Mouse (Mus musculus): ENCODE measurements around the gene Taar8a. TPM values are rescaled to one million over a fixed set of nuclear protein-coding genes. Genes with fewer than 3 reads are reported as not detected.
A peak's percentile ranks its signal among the peaks of the same experiment; 100 is the strongest.
"Not testable (repeated sequence)": the region's sequence is repeated elsewhere in the genome, so short reads cannot be mapped to it uniquely, and the experiment has no call there.

Taar8a gene
- not detected for total RNA-seq (2022)

DNA sequence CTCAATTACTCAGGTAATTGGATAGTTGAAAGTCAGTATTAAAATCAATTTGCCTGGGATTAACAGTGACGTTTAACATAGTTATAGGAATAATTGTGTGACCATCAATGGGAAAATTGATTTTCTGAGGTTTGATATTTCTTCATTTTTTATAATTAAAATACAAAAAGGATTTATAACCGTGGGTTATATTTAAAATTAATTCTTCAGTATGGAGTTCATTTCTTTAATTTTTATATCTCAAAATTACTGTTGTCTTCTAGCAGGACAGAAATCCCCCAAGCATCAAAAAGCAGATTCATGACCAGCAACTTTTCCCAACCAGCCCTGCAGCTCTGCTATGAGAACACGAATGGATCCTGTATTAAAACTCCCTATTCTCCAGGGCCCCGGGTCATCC, at the start of gene Taar8a:
Gene Taar8a, plus strand, starts transcription at position 301 of the 400 bp plus-strand sequence.
- DNase-seq (ENCODE audit: low spot score in 2 of 2), result not testable (repeated sequence)

DNA sequence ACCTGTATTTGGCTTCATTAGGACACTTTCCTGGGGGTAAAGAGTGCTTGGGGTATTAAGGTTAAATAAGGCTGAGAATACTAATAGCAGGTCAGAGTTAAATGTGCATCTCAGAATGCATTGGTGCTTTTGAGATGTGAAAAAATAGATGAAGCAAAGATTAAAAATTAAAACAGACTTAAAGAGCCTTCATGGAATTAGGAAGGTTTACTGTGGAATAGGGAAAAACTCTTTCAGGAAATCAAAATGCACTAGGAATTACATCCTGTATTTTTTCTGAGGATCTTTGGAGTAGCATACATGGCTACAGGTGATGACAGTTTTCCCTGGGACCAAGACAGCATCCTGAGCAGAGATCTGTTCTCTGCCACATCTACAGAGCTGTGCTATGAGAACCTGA, 49.4 kb upstream of the Taar8a start, which contains the start of gene Taar7d:
Gene Taar7d, plus strand, starts transcription at position 301 of the 400 bp plus-strand sequence.
- no peak for DNase-seq (ENCODE audit: low spot score in 2 of 2)

DNA sequence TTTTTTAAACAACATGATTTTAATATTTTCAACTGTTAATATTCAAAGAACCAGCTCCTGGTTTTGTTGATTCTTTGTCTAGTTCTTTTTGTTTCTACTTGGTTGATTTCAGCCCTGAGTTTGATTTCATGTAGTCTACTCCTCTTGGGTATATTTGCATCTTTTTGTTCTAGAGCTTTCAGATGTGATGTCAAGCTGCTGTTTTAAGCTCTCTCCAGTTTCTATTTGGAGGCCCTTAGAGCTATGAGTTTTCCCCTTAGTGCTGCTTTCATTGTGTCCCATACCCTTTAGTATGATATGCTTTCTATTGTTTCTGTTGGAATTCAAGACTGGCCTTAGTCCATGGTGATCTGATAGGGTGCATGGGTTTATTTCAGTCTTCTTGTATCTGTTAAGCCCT, 45.0 kb upstream of the Taar8a start:
- DNase-seq (ENCODE audit: low spot score in 2 of 2), result no peak

DNA sequence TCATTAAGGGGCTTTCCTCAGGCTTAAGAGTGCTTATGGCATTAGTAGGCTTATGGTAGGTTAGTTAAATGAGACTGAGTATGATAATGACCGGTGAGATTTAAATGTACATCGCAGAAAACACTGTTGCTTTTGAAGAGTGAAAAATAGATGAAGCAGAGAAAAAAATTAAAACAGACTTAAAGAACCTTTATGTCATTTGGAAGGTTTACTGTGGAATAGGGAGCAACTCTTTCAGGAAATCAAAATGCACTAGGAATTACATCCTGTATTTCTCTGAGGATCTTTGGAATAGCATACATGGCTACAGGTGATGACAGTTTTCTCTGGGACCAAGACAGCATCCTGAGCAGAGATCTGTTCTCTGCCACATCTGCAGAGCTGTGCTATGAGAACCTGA, 39.0 kb upstream of the Taar8a start, which contains the start of gene Taar7e:
Gene Taar7e, plus strand, starts transcription at position 301 of the 400 bp plus-strand sequence.
- DNase-seq (ENCODE audit: low spot score in 2 of 2), result no peak

DNA sequence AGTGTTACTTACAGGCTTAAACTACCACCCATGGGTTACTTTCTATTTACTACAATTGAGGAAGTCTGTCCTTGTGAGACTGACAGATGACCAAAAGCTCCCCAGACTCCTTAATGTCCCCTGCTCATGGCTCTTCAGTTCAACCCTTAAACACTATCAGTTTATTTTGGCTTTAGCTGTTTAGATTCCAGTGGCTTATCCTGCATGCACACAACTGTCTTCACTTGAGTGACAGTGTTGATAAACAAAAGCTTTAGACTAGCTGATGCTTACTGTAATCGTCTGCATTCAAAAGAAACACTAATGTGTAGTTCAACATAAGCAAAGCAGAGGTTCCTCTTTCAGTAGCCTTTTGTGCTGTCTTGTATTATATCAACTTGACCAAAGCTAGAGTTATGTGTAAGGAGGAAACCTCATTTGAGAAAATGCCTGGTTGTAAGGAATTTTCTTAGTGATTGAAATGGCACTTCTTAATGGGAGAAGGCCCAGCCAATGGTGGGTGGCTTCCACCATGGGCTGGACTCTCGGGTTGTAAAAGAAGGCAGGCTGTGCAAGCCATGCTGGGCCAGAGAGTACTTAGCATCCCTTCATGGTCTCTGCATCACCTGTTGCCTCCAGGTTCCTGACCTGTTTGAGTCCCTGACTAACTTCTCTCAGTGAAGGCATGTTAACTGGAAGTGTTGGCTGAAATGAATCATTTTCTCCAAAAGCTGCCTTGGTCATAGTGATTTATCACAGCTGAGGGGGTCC, 36.0 kb upstream of the Taar8a start:
- no peak for DNase-seq (ENCODE audit: low spot score in 2 of 2)

DNA sequence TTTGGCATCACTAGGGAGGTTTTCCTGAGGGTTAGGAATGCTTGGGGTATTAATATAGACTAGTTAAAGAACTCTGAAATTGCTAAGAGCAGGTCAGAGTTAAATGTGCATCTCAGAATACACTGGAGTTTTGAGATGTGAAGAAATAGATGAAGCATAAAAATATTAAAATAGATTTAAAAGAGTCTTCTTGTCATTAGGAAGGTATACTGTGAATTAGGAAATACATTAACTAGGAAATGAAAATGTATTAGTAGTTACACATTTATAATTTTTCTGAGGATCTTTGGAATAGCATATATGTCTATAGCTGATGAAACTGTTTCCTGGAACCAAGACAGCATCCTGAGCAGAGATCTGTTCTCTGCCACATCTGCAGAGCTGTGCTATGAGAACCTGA, 27.1 kb upstream of the Taar8a start, which contains the start of gene Taar7f:
Gene Taar7f, plus strand, starts transcription at position 301 of the 400 bp plus-strand sequence.
- DNase-seq (ENCODE audit: low spot score in 2 of 2), result no peak

DNA sequence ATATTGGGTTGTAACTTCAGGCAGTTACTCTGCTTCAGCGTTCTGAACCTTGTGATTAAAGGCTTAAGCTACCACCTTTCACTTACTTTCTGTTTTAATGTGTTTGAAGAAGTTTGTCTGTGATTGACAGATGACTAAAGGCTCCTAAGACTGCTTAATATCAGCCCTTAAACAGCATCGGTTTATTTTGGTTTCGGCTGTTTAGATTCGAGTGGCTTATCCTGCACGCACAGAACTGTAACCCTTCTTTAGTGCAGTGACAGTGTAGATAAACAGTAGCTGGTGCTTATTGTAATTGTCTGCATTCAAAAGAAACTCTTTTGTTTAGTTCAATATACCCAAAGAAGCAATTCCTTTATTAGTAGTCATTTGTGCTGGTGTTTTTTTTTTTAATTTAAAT, 24.3 kb upstream of the Taar8a start:
- no peak for DNase-seq (ENCODE audit: low spot score in 2 of 2)

DNA sequence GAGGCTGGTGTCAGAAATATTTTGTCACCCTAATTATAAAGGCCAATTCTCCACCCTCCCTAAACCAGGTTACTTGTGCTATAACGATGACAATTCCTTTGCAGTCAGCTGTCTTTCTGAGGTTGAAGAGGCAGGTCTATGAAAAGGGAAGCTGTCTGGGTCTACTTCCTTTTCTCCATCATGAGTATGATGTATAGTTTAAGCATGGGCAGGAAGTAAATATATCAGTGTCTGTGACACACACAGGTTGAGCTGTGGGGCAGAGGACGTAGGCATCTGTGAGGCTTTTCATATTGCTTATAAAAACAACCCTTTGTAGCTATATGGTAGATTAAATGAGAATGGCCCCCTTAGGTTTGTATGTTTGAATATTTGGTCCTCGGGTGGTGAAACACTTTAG, 17.3 kb upstream of the Taar8a start:
- no peak for DNase-seq (ENCODE audit: low spot score in 2 of 2)

DNA sequence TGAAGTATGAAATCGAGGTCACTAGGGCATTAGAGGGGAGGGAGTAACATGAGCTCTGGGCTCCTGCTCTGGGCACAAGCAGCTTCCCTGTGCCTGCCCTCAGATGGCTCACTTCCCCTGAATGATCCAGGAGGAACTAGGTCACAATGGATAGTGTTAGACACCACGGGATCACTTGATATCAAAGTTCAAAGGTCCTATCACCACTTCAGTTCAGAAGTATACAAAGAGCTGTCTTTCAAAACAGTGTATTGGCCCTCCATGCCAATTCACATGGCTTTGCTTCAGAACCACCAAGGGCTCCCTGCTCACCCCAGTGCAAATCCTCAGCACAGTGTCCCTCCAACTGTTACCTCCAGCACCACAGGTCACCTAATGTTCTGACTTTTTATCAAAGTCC, 1.5 kb upstream of the Taar8a start:
- DNase-seq (ENCODE audit: low spot score in 2 of 2), result not testable (repeated sequence)

DNA sequence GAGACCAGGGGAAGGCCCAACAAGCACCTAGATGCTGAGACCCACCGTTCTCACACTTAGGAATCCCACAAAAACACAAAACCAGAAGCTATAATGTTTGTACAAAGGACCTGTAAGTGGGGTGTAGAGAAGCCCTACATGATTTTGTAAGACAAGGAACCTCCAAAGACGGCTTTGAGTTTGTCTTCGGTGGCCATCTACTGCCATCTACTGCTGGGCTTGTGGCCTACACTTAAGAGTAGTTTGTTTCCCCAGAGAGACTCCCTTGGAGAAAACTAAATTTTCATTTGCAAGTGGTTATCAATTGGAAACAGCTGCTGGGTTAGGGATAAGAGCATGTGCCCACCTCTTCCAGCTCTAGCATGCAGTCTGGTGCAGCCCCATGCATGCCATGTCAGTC, 3.9 kb downstream of the Taar8a start:
- DNase-seq (ENCODE audit: low spot score in 2 of 2), result peak; percentile 2 to 34

DNA sequence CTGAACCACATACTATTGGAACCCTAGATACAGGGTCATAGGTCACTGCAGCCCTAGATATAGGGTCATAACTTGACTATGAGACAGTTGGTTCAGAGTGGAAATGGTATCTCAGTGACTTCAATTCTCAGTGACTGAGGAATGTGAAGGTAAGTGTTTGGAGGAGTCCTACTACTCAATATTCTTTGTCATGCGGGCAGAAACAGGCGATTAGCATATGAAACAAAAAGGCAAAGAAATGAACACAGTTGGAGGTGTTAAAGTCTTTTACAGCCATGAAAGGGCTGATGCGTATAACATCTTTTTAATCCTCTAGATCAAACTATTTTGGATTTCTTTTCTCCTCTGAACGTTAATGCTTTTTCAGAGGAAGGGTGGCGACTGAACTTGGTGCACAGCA, 9.6 kb downstream of the Taar8a start:
- no peak for DNase-seq (ENCODE audit: low spot score in 2 of 2)

DNA sequence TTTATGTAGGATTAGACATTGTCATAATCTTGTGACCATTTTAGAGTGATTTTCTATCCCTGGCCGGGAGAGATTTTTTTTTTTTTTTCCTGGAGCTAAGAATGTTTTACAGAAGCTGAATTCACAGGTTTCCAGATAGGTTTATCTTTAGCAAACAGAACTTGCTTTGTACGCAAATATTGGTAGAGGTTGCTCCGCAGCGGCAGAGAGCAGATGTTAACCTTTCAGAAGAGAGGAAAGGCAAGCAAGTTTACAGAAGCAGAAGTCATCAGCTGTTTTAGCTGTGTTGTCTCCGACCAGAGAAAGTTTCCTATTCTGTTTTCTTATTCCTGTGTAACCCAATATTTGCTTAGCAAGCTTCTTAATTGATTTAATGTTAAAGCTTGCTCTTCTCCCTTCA, 10.3 kb downstream of the Taar8a start:
- no peak for DNase-seq (ENCODE audit: low spot score in 2 of 2)

DNA sequence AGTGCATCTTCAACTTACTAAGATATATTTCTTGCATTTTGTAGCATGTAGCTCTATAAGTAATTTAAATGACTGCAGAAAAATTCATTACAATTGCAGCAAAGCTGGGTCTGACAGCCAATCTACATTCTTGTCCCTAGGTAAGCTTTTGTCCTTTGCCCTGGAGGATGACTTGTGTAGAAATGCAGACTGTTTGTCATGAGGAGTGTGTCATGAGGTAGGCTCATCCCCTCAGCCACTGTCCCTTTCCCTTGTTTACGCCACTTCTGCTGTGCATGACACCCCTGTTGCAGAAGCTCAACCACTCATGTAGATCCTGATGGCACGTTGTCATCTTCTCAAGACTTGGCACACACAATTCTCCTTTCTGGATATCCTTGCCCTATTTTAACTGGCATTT, 10.9 kb downstream of the Taar8a start:
- DNase-seq (ENCODE audit: low spot score in 2 of 2), result no peak

DNA sequence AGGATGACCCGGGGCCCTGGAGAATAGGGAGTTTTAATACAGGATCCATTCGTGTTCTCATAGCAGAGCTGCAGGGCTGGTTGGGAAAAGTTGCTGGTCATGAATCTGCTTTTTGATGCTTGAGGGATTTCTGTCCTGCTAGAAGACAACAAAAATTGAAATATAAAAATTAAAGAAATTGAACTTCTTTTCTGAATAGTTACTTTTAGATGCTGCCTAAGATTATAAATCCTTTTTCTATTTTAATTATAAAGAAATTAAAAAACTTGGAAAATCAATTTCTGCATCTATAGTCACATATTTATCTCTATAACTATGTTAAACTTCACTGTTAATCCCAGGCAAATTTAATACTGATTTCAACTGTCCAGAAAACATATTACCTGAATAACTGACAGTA, 15.9 kb downstream of the Taar8a start, which contains the start of gene Taar8b:
Gene Taar8b, minus strand, starts transcription at position 101 of the 400 bp plus-strand sequence.
- no peak for DNase-seq (ENCODE audit: low spot score in 2 of 2)

DNA sequence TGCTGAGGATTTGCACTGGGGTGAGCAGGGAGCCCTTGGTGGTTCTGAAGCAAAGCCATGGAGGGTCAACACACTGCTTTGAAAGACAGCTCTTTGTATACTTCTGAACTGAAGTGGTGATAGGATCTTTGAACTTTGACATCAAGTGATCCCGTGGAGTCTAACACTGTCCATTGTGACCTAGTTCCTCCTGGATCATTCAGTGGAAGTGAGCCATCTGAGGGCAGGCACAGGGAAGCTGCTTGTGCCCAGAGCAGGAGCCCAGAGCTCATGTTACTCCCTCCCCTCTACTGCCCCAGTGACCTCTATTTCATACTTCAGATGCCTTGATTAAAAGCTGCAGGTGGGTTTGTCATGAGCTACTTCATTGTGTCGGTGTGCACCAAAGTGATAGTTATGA, 20.7 kb downstream of the Taar8a start:
- DNase-seq (ENCODE audit: low spot score in 2 of 2), result not testable (repeated sequence)

DNA sequence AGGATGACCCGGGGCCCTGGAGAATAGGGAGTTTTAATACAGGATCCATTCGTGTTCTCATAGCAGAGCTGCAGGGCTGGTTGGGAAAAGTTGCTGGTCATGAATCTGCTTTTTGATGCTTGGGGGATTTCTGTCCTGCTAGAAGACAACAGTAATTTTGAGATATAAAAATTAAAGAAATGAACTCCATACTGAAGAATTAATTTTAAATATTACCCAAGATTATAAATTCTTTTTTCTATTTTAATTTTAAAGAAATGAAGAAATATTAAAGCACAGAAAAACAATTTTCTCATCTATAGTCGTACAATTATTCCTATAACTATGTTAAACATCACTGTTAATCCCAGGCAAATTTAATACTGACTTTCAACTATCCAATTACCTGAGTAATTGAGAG, 25.5 kb downstream of the Taar8a start, which contains the start of gene Taar8c:
Gene Taar8c, minus strand, starts transcription at position 101 of the 400 bp plus-strand sequence.
- DNase-seq (ENCODE audit: low spot score in 2 of 2), result not testable (repeated sequence)

DNA sequence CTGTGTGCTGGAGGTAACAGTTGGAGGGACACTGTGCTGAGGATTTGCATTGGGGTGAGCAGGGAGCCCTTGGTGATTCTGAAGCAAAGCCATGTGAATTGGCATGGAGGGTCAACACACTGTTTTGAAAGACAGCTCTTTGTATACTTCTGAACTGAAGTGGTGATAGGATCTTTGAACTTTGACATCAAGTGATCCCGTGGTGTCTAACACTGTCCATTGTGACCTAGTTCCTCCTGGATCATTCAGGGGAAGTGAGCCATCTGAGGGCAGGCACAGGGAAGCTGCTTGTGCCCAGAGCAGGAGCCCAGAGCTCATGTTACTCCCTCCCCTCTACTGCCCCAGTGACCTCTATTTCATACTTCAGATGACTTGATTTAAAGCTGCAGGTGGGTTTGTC, 27.0 kb downstream of the Taar8a start:
- DNase-seq (ENCODE audit: low spot score in 2 of 2), result not testable (repeated sequence)

DNA sequence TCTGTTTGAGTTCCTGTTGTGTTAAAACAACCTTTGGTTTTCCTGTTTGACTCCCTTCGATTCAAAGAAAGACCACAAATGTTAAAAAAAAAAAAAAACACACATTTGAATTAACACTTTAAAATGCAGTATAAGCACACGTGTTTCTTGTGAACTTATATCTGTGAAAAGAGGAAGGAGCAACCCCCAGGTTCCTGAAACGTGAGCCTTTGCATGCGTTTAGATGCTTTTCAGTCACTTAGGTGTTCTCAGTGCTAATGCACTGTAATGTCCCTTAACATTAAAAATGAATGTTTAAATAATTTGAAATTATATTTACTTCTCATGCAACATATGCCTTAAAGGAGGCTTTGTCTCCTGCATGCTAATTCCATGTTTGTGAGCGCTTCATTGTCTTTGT, 31.4 kb downstream of the Taar8a start:
- DNase-seq (ENCODE audit: low spot score in 2 of 2), result no peak

DNA sequence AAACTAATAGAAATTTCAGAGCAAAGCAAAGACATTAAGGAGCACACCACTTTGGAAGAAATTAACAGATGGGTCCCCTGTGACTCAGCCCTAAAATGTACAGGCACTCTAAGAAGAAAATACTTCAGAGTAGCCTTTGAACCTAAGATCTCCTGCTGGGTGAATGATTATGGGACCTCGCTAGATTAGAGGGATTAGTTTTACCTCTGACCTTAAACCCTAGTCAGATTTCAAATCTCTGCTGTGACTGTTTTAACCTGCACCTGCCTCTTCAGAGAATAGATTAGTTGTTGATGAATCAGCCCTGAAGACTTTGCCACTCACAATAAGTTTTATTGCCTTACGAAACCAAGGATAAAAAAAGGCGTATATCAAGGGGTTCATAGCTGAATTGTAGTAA, 31.9 kb downstream of the Taar8a start:
- DNase-seq (ENCODE audit: low spot score in 2 of 2), result no peak

DNA sequence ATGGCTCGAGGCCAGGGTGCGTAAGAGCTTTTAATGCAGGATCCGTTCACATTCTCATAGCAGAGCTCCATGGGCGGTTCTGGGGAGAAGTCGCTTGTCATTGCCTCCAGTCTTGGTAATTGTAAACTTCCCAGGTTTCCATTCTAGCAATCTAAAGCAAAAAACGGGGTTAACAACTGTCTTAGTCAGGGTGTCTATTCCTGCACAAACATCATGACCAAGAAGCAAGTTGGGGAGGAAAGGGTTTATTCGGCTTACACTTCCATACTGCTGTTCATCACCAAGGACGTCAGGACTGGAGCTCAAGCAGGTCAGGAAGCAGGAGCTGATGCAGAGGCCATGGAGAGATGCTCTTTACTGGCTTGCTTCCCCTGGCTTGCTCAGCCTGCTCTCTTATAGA, 33.1 kb downstream of the Taar8a start, which contains the start of gene Taar9:
Gene Taar9, minus strand, starts transcription at position 101 of the 400 bp plus-strand sequence.
- DNase-seq (ENCODE audit: low spot score in 2 of 2), result not testable (repeated sequence)

DNA sequence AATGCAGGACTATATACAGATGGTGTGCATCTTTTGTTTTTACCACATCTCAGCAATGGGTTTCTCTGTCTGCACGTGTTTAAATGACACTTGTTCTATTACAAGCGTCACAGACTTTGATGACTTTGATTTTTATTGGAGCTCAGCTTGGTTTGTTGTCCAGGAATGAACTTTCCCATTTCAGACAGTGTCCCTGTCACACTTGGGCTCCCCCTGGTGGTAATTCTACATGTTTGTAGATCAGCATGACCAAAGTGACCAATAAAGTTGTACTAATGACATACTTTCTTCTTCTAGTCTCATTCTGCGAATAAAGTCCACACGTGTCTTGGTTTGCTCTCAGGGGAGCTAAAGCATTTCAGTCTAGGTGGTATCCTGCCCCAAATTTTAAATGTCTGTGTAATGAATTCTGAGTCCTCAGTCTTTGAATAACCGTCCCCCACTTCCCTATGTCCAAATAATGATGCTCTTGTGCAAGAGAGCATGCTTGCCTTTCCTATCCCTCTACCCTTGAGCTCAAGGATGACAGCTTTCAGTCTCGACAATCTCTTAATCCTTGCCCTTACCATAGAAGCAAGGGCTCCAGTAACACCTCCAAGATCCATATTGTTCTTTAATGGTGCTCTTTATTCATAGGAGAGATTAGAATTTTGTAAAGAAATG, 34.9 kb downstream of the Taar8a start:
- DNase-seq (ENCODE audit: low spot score in 2 of 2), result peak in 1 of 2 experiments; percentile 4

Data from layer of hippocampus, adult 8-10 months (tissue).